ENCODE assay signal across 7 mouse cellular contexts in the genomic region with DNA sequence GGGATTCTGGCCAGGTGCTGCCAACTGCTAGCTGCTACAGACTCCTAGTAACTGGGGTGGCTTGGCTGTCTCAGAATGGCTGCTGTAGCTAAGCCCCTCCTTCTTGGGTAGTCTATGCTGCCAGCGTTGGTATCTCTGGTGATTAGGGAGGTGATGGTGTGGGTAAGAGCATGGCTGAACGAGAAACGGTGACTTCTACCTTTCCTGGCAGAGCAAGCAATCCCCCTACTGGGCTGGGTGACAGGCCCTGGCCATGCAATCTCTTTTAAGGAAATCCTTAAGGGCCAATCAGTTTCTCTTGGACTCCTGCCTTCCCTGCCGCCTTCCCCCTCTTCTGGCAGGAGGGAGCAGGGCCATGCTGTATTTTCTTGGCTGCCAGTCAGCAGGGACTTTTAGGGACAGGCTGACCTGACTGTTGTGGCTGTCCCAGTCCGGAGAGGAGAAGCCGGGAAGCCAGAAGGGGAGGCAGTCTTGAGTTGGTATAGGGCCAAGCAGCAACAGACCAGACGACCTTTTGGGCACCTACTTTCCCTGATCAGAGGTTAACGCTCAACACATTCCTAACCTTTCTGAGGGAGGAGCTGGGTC.
A peak's percentile ranks its signal among the peaks of the same experiment; 100 is the strongest.
DNase-seq lines count a peak whose midpoint lies in the region; ATAC-seq and TF ChIP-seq lines count a peak whose summit lies in the region.

No protein-coding gene starts in this region.

- peak overlapping the region; percentile 99 for H3K4me2 ChIP-seq in intestine, embryonic 15.5 days (replicated peaks)
- peak overlapping the region; percentile 77 for H3K4me2 ChIP-seq in midbrain, postnatal 0 days (ENCODE audit: low read depth, low read length, poor library complexity, severe bottlenecking)

- no peak for ATAC-seq in intestine, embryonic 15.5 days
- no peak for ATAC-seq in midbrain, postnatal 0 days (ENCODE audit: low FRiP score)

- no peaks in the 10 kb centered on the region for H3K36me3 ChIP-seq in intestine, embryonic 15.5 days
- no peaks in the 10 kb centered on the region for H3K36me3 ChIP-seq in midbrain, postnatal 0 days (ENCODE audit: insufficient read depth, low read length)

- no peak for TF ChIP-seq POLR2A in cerebellum, adult 2 months (IDR thresholded peaks at IDR 0.05; ENCODE audit: borderline replicate concordance, insufficient read depth, low read length)

- intact Hi-C loops in left cerebral cortex, postnatal 14 days (cut with DNase I): loop anchor here (2.0 to 5.0 kb wide), 3 partner anchors 57 to 115 kb away; no protein-coding TSS in a partner anchor

- peak overlapping the region; percentile 66 for H3K9ac ChIP-seq in intestine, embryonic 15.5 days
- H3K9ac ChIP-seq in midbrain, postnatal 0 days (replicated peaks; ENCODE audit: low read length, poor library complexity, severe bottlenecking): peak overlapping the region; percentile 84

- H3K4me1 ChIP-seq in cerebellum, adult 2 months (ENCODE audit: control insufficient read depth, insufficient read depth, low read length): peaks cover 30% of the 10 kb centered on the region
- peaks cover 30% of the 10 kb centered on the region for H3K4me1 ChIP-seq in intestine, embryonic 15.5 days (replicated peaks)
- peaks cover 8% of the 10 kb centered on the region for H3K4me1 ChIP-seq in midbrain, postnatal 0 days (ENCODE audit: insufficient read depth, low read length)

- no peak for TF ChIP-seq CTCF in cerebellum, adult 2 months (IDR thresholded peaks at IDR 0.05; ENCODE audit: borderline replicate concordance, insufficient read depth, low read depth, low read length)
- peak; percentile 46 for TF ChIP-seq CTCF in midbrain, postnatal 0 days (IDR thresholded peaks at IDR 0.05)

- no peaks in the 10 kb centered on the region for H3K27me3 ChIP-seq in cerebellum, adult 2 months (ENCODE audit: control insufficient read depth, insufficient read depth, low read length)
- H3K27me3 ChIP-seq in intestine, embryonic 15.5 days (replicated peaks): peaks cover 15% of the 10 kb centered on the region; the same call in 1 of the 2 replicates
- no peaks in the 10 kb centered on the region; the same call in 1 of the 2 replicates for H3K27me3 ChIP-seq in midbrain, postnatal 0 days (ENCODE audit: insufficient read depth, low read length)

- H3K9me3 ChIP-seq in intestine, embryonic 15.5 days: no peaks in the 10 kb centered on the region
- no peaks in the 10 kb centered on the region for H3K9me3 ChIP-seq in midbrain, postnatal 0 days (ENCODE audit: low read length)

- peak overlapping the region; percentile 95 for H3K27ac ChIP-seq in cerebellum, adult 2 months (ENCODE audit: insufficient read depth, low read length)
- H3K27ac ChIP-seq in intestine, embryonic 15.5 days: peak overlapping the region; percentile 45; the same call in 1 of the 2 replicates
- peak overlapping the region; percentile 84 for H3K27ac ChIP-seq in midbrain, postnatal 0 days (ENCODE audit: low read depth, low read length)

- WGBS in cerebellum, adult 2 months: 2% methylated on average over 8 of the region's 8 CpGs
- 28% methylated on average over 8 of the region's 8 CpGs for WGBS in intestine, embryonic 15.5 days
- 25% methylated on average over 8 of the region's 8 CpGs for WGBS in midbrain, postnatal 0 days

- peak; percentile 74 for DNase-seq in adrenal gland, adult 2 months
- DNase-seq in cerebellum, adult 2 months: peak; percentile 89 to 95
- DNase-seq in heart, adult 11 months: peak; percentile 99
- peak; percentile 69 to 80 for DNase-seq in left cerebral cortex, postnatal 14 days (ENCODE audit: low spot score in 2 of 2)
- peak; percentile 68 for DNase-seq in midbrain, postnatal 0 days (ENCODE audit: low spot score)
- DNase-seq in embryo, embryonic 11 days: no peak

- peak overlapping the region; percentile 96 for H3K4me3 ChIP-seq in cerebellum, adult 2 months (replicated peaks; ENCODE audit: insufficient read depth, low read depth, low read length)
- peak overlapping the region; percentile 61 for H3K4me3 ChIP-seq in intestine, embryonic 15.5 days (replicated peaks)
- peak overlapping the region; percentile 68 for H3K4me3 ChIP-seq in midbrain, postnatal 0 days (ENCODE audit: low read depth, low read length)

Comparison
In these comparisons a context has a peak if more than half of its experiments do, and no peak if none do; other contexts are left out.
1. H3K27ac ChIP-seq: peak in every context shown above with its lines; median percentile 95 in cerebellum, adult 2 months; 84 in midbrain, postnatal 0 days; 45 in intestine, embryonic 15.5 days.